Mouse (Mus musculus) embryonic facial prominence, embryonic 15.5 days (tissue): ENCODE data around the gene Tomm40l. TPM values are rescaled to one million over a fixed set of nuclear protein-coding genes. Genes with fewer than 3 reads are reported as not detected.

Experiments used
- ATAC-seq: fragments of 200-750 bp; cut with Nextera tagmentation; 2 replicates; pipeline ENCODE4 v1.8.0; 2017; ENCODE audit warnings: low read depth, moderate TSS enrichment; ENCODE audit not compliant: insufficient number of reproducible peaks, low FRiP score, low TSS enrichment
- H3K27ac ChIP-seq: fragments of 300-500 bp; sonication (generic); replicated peaks from 2 replicates; pipeline ENCODE4 v1.5.1; 2015; ENCODE audit warnings: mild to moderate bottlenecking, inconsistent platforms
- H3K27me3 ChIP-seq: fragments of 300-500 bp; sonication (generic); 2 replicates; pipeline ENCODE4 v1.6.1; 2015; ENCODE audit warnings: inconsistent platforms
- H3K36me3 ChIP-seq: fragments of 300-500 bp; sonication (generic); 2 replicates; pipeline ENCODE4 v1.6.1; 2015; ENCODE audit warnings: mild to moderate bottlenecking, inconsistent platforms
- H3K4me1 ChIP-seq: fragments of 300-500 bp; sonication (generic); 2 replicates; pipeline ENCODE4 v1.6.1; 2015; ENCODE audit warnings: inconsistent platforms
- H3K4me2 ChIP-seq: fragments of 300-500 bp; sonication (generic); replicated peaks from 2 replicates; pipeline ENCODE4 v1.6.1; 2015; ENCODE audit warnings: mild to moderate bottlenecking, inconsistent platforms
- H3K4me3 ChIP-seq: fragments of 300-500 bp; sonication (generic); replicated peaks from 2 replicates; pipeline ENCODE4 v1.5.1; 2015; ENCODE audit warnings: mild to moderate bottlenecking, inconsistent platforms
- H3K9ac ChIP-seq: fragments of 300-500 bp; sonication (generic); 2 replicates; pipeline ENCODE4 v1.6.1; 2015; ENCODE audit warnings: inconsistent platforms
- H3K9me3 ChIP-seq: fragments of 300-500 bp; sonication (generic); replicated peaks from 2 replicates; pipeline ENCODE4 v1.6.1; 2016; ENCODE audit warnings: inconsistent platforms
- WGBS: fragments of 180-500 bp; shearing (Covaris S2); methylation state at CpG from one replicate; pipeline ENCODE4 v1.1.7; 2015; 5-methylcytosine and 5-hydroxymethylcytosine counted together
- polyA plus RNA-seq: library from polyadenylated mRNA; unstranded; fragments of >200 nt; fragmentation: Nextera tagmentation; extraction: Ambion mirVana; gene quantifications from 2 replicates; pipeline ENCODE4 v1.2.1, GENCODE M21; 2015

Tomm40l gene
- polyA plus RNA-seq, 1 experiment from 2014 or later, result 30.0 TPM

GRCm38 (mm10) chr1:171200769-171201168 is 21.5 kb downstream of the Tomm40l start:
- H3K9ac ChIP-seq, result no peak overlapping the region
- no peaks in the 10 kb centered on the region for H3K36me3 ChIP-seq
- peaks cover 13% of the 10 kb centered on the region for H3K27me3 ChIP-seq
- H3K27ac ChIP-seq, result no peak overlapping the region
- no peak overlapping the region for H3K4me2 ChIP-seq
- 94% methylated on average over 1 of the region's 1 CpGs for WGBS
- no peak for ATAC-seq
- H3K9me3 ChIP-seq, result no peaks in the 10 kb centered on the region
- H3K4me3 ChIP-seq, result no peak overlapping the region
- peaks cover 5% of the 10 kb centered on the region for H3K4me1 ChIP-seq

GRCm38 (mm10) chr1:171199532-171199931 is 22.8 kb downstream of the Tomm40l start:
- H3K36me3 ChIP-seq, result no peaks in the 10 kb centered on the region
- 41% methylated on average over 1 of the region's 1 CpGs for WGBS
- H3K27me3 ChIP-seq, result peaks cover 23% of the 10 kb centered on the region
- no peak overlapping the region for H3K4me2 ChIP-seq
- no peak overlapping the region for H3K4me3 ChIP-seq
- H3K4me1 ChIP-seq, result peaks cover 11% of the 10 kb centered on the region
- no peak overlapping the region for H3K9ac ChIP-seq
- no peak for ATAC-seq
- no peak overlapping the region for H3K27ac ChIP-seq
- no peaks in the 10 kb centered on the region for H3K9me3 ChIP-seq

- peak within 1 kb of the TSS; percentile 31 for H3K9ac ChIP-seq
- peak within 1 kb of the TSS; percentile 94 for H3K4me2 ChIP-seq
- no peak within 1 kb of the TSS for H3K27ac ChIP-seq
- under 1% methylated on average over 33 of the region's 33 CpGs for WGBS
- peak within 1 kb of the TSS; percentile 58 for H3K4me3 ChIP-seq
- no peaks in the 10 kb centered on the region for H3K36me3 ChIP-seq
- peaks cover 30% of the 10 kb centered on the region for H3K4me1 ChIP-seq
- ATAC-seq, result peak; percentile 74
- no peaks in the 10 kb centered on the region for H3K9me3 ChIP-seq
- H3K27me3 ChIP-seq, result peaks cover 40% of the 10 kb centered on the region
Measured at GRCm38 (mm10) chr1:171195887-171196397, 26.4 kb downstream of the Tomm40l start, which contains the start of gene Pcp4l1. Pcp4l1 (minus strand) TSS chr1:171196268.

GRCm38 (mm10) chr1:171195046-171195822 is 27.1 kb downstream of the Tomm40l start:
- Histone ChIP-seq H3K9me3 (no peaks in the 10 kb centered on the region), H3K9ac (no peak overlapping the region), H3K4me1 (peaks cover 30% of the 10 kb centered on the region), H3K27ac (no peak overlapping the region), H3K36me3 (no peaks in the 10 kb centered on the region), H3K4me2 (peak overlapping the region; percentile 94), H3K4me3 (peak overlapping the region; percentile 58), H3K27me3 (peaks cover 40% of the 10 kb centered on the region)
- 7% methylated on average over 20 of the region's 20 CpGs for WGBS
- no peak for ATAC-seq

- WGBS, result 16% methylated on average over 11 of the region's 11 CpGs
- peak overlapping the region; percentile 94 for H3K4me2 ChIP-seq
- peaks cover 36% of the 10 kb centered on the region for H3K27me3 ChIP-seq
Measured at GRCm38 (mm10) chr1:171193911-171194830, 28.1 kb downstream of the Tomm40l start.

GRCm38 (mm10) chr1:171193093-171193840 is 29.0 kb downstream of the Tomm40l start:
- Histone ChIP-seq H3K4me2 (peak overlapping the region; percentile 94), H3K36me3 (no peaks in the 10 kb centered on the region), H3K9ac (peak overlapping the region; percentile 13; the same call in 1 of the 2 replicates), H3K4me1 (peaks cover 46% of the 10 kb centered on the region), H3K4me3 (peak overlapping the region; percentile 58), H3K9me3 (no peaks in the 10 kb centered on the region), H3K27ac (no peak overlapping the region), H3K27me3 (peaks cover 36% of the 10 kb centered on the region)
- no peak for ATAC-seq
- WGBS, result 3% methylated on average over 18 of the region's 18 CpGs

More at GRCm38 (mm10) chr1:171193911-171194830, 28.1 kb downstream of the Tomm40l start:
- no peak for ATAC-seq
- Histone ChIP-seq H3K9ac (no peak overlapping the region), H3K4me1 (peaks cover 38% of the 10 kb centered on the region), H3K27ac (no peak overlapping the region), H3K36me3 (no peaks in the 10 kb centered on the region), H3K4me3 (peak overlapping the region; percentile 58), H3K9me3 (no peaks in the 10 kb centered on the region)

GRCm38 (mm10) chr1:171192283-171192682 is 30.0 kb downstream of the Tomm40l start:
- Histone ChIP-seq H3K9me3 (no peaks in the 10 kb centered on the region), H3K36me3 (no peaks in the 10 kb centered on the region), H3K4me3 (no peak overlapping the region), H3K4me1 (peaks cover 46% of the 10 kb centered on the region), H3K27me3 (peaks cover 34% of the 10 kb centered on the region), H3K4me2 (no peak overlapping the region), H3K9ac (no peak overlapping the region), H3K27ac (no peak overlapping the region)
- no peak for ATAC-seq
- 43% methylated on average over 10 of the region's 10 CpGs for WGBS

- WGBS, result 93% methylated on average over 9 of the region's 9 CpGs
- Histone ChIP-seq H3K4me1 (peaks cover 48% of the 10 kb centered on the region), H3K9me3 (no peaks in the 10 kb centered on the region), H3K4me2 (no peak overlapping the region), H3K27me3 (peaks cover 28% of the 10 kb centered on the region), H3K9ac (no peak overlapping the region), H3K27ac (0 out of 2 replicates have a peak overlapping the region, but pooled peaks have one; percentile 17), H3K4me3 (no peak overlapping the region), H3K36me3 (no peaks in the 10 kb centered on the region)
- no peak for ATAC-seq
Measured at GRCm38 (mm10) chr1:171190832-171191231, 31.5 kb downstream of the Tomm40l start.

- H3K27ac ChIP-seq, result peak overlapping the region; percentile 77
- no peaks in the 10 kb centered on the region for H3K36me3 ChIP-seq
- 29% methylated on average over 14 of the region's 14 CpGs for WGBS
- H3K9me3 ChIP-seq, result no peaks in the 10 kb centered on the region
- H3K4me2 ChIP-seq, result 0 out of 2 replicates have a peak overlapping the region, but pooled peaks have one; percentile 6
- no peak overlapping the region for H3K4me3 ChIP-seq
- ATAC-seq, result peak; percentile 79
- H3K9ac ChIP-seq, result no peak overlapping the region
- H3K27me3 ChIP-seq, result peaks cover 18% of the 10 kb centered on the region
- H3K4me1 ChIP-seq, result peaks cover 45% of the 10 kb centered on the region
Measured at GRCm38 (mm10) chr1:171189476-171190114, 32.7 kb downstream of the Tomm40l start.

GRCm38 (mm10) chr1:171189046-171189445 is 33.3 kb downstream of the Tomm40l start:
- Histone ChIP-seq H3K4me3 (no peak overlapping the region), H3K36me3 (no peaks in the 10 kb centered on the region), H3K4me2 (0 out of 2 replicates have a peak overlapping the region, but pooled peaks have one; percentile 0), H3K4me1 (peaks cover 39% of the 10 kb centered on the region), H3K27ac (peak overlapping the region; percentile 77; the same call in 1 of the 2 replicates), H3K27me3 (peaks cover 12% of the 10 kb centered on the region), H3K9ac (no peak overlapping the region), H3K9me3 (no peaks in the 10 kb centered on the region)
- 0 out of 2 replicates have a peak, but pooled peaks have one; percentile 18 for ATAC-seq
- 19% methylated on average over 8 of the region's 8 CpGs for WGBS
